Mouse (Mus musculus) ES-Bruce4 (cell line): ENCODE measurements around the gene Aacs.

Experiments
- CTCF ChIP-seq: IDR thresholded peaks from one replicate; pipeline ENCODE4 v1.8.1; 2011; ENCODE audit warnings: low read depth, low read length
- EP300 ChIP-seq: IDR thresholded peaks from 2 replicates; pipeline ENCODE4 v1.6.1; 2011; ENCODE audit warnings: low read depth, low read length; ENCODE audit not compliant: insufficient read depth
- POLR2A ChIP-seq: IDR thresholded peaks from one replicate; pipeline ENCODE4 v1.8.1; 2011; ENCODE audit warnings: low read length; ENCODE audit not compliant: insufficient read depth

DNA sequence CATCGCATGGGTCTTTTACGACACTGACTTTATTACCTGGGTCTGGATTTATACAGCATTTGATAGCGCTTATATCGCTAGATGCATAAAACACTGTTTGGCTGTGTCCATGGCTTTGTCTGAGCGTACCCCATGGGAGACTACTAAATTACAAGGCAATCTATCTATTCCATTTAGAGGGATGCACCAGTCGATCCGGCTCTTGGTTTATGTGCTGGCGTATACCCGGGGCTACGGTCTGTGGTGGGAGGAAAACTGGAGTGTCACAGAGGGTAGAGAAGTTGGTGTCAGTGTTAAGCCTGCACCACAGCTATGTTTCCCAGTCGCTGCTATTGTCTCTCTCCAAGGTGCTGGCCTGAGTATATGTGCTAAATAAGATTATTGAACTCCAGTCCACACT is 90.1 kb downstream of the Aacs start:
- TF ChIP-seq CTCF, result no peak
- no peak for TF ChIP-seq EP300
- TF ChIP-seq POLR2A, result no peak
